Mouse (Mus musculus) intestine, embryonic 15.5 days (tissue): ENCODE data around the gene Cyp46a1. TPM values are rescaled to one million over a fixed set of nuclear protein-coding genes. Genes with fewer than 3 reads are reported as not detected.

Experiments
- ATAC-seq: fragments of 200-750 bp; cut with Nextera tagmentation; 2 replicates; pipeline ENCODE4 v1.8.0; 2017; ENCODE audit warnings: moderate TSS enrichment, moderate library complexity
- H3K27ac ChIP-seq: fragments of 300-500 bp; sonication (generic); 2 replicates; pipeline ENCODE4 v1.5.1; 2015; ENCODE audit warnings: mild to moderate bottlenecking, inconsistent platforms
- H3K27me3 ChIP-seq: fragments of 300-500 bp; sonication (generic); replicated peaks from 2 replicates; pipeline ENCODE4 v1.6.1; 2015; ENCODE audit warnings: inconsistent platforms
- H3K36me3 ChIP-seq: fragments of 300-500 bp; sonication (generic); 2 replicates; pipeline ENCODE4 v1.6.1; 2015; ENCODE audit warnings: inconsistent platforms
- H3K4me1 ChIP-seq: fragments of 300-500 bp; sonication (generic); replicated peaks from 2 replicates; pipeline ENCODE4 v1.6.1; 2015; ENCODE audit warnings: inconsistent platforms
- H3K4me2 ChIP-seq: fragments of 300-500 bp; sonication (generic); replicated peaks from 2 replicates; pipeline ENCODE4 v1.6.1; 2015; ENCODE audit warnings: mild to moderate bottlenecking, inconsistent platforms
- H3K4me3 ChIP-seq: fragments of 300-500 bp; sonication (generic); replicated peaks from 2 replicates; pipeline ENCODE4 v1.5.1; 2015; ENCODE audit warnings: inconsistent platforms
- H3K9ac ChIP-seq: fragments of 300-500 bp; sonication (generic); 2 replicates; pipeline ENCODE4 v1.6.1; 2015; ENCODE audit warnings: inconsistent platforms
- H3K9me3 ChIP-seq: fragments of 300-500 bp; sonication (generic); 2 replicates; pipeline ENCODE4 v1.6.1; 2016; ENCODE audit warnings: inconsistent platforms
- WGBS: fragments of 180-500 bp; shearing (Covaris S2); methylation state at CpG from one replicate; pipeline ENCODE4 v1.1.7; 2015; 5-methylcytosine and 5-hydroxymethylcytosine counted together
- polyA plus RNA-seq: library from polyadenylated mRNA; unstranded; fragments of >200 nt; fragmentation: Nextera tagmentation; extraction: Ambion mirVana; gene quantifications from 2 replicates; pipeline ENCODE4 v1.2.1, GENCODE M21; 2015

Gene Cyp46a1
- 5.3 and 5.4 TPM in 2 replicates for polyA plus RNA-seq

- ATAC-seq: peak; percentile 95
- Histone ChIP-seq H3K36me3 (no peaks in the 10 kb centered on the region), H3K4me2 (peak within 1 kb of the TSS; percentile 95), H3K27ac (peak within 1 kb of the TSS; percentile 62), H3K4me3 (peak within 1 kb of the TSS; percentile 70), H3K4me1 (peaks cover 11% of the 10 kb centered on the region), H3K9me3 (no peaks in the 10 kb centered on the region), H3K9ac (peak within 1 kb of the TSS; percentile 69), H3K27me3 (peaks cover 16% of the 10 kb centered on the region; the same call in 1 of the 2 replicates)
- WGBS: under 1% methylated on average over 50 of the region's 56 CpGs
Observed at GRCm38 (mm10) chr12:108333895-108334445, at the start of gene Cyp46a1. TSS of gene Cyp46a1 (plus strand) at chr12:108334381.

- Histone ChIP-seq H3K27ac (no peak overlapping the region), H3K27me3 (no peaks in the 10 kb centered on the region), H3K9ac (no peak overlapping the region), H3K4me2 (no peak overlapping the region), H3K36me3 (no peaks in the 10 kb centered on the region), H3K4me1 (peaks cover 11% of the 10 kb centered on the region), H3K4me3 (no peak overlapping the region), H3K9me3 (no peaks in the 10 kb centered on the region)
- ATAC-seq: no peak
- WGBS: 45% methylated on average over 14 of the region's 14 CpGs
Observed at GRCm38 (mm10) chr12:108284455-108285224, 49.5 kb upstream of the Cyp46a1 start.

GRCm38 (mm10) chr12:108285225-108286011, 48.8 kb upstream of the Cyp46a1 start:
- no peak overlapping the region for H3K27ac ChIP-seq
- no peaks in the 10 kb centered on the region for H3K9me3 ChIP-seq
- H3K27me3 ChIP-seq: no peaks in the 10 kb centered on the region
- no peak overlapping the region for H3K4me3 ChIP-seq
- ATAC-seq: peak; percentile 35; the same call in 1 of the 2 replicates
- WGBS: 31% methylated on average over 11 of the region's 11 CpGs
- H3K36me3 ChIP-seq: no peaks in the 10 kb centered on the region
- H3K9ac ChIP-seq: 0 out of 2 replicates have a peak overlapping the region, but pooled peaks have one; percentile 2
- H3K4me2 ChIP-seq: no peak overlapping the region
- H3K4me1 ChIP-seq: peaks cover 11% of the 10 kb centered on the region

DNA sequence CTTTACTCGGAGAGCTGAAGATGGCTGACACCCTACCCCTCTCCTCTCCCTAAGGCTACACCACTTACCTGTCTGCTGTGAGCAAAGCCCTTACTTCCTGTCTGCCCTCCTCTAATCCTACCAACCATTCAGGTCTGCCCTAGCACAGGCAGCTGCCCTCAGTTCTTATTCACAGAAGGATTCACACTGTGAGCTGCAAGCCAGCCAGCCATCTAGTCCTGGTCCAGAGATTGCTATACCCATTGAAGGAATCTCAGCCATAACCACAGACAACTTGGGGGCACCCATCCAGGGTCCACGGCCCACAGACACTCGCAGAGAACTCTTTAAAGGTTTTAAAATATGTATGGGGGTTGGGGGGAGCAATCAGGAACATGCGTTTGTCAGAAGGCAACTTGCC, 47.8 kb upstream of the Cyp46a1 start:
- H3K9me3 ChIP-seq: no peaks in the 10 kb centered on the region
- no peak overlapping the region for H3K4me2 ChIP-seq
- H3K27me3 ChIP-seq: no peaks in the 10 kb centered on the region
- no peak overlapping the region for H3K9ac ChIP-seq
- H3K4me1 ChIP-seq: peaks cover 11% of the 10 kb centered on the region
- no peak overlapping the region for H3K27ac ChIP-seq
- 81% methylated on average over 4 of the region's 4 CpGs for WGBS
- no peak for ATAC-seq
- no peaks in the 10 kb centered on the region for H3K36me3 ChIP-seq
- H3K4me3 ChIP-seq: no peak overlapping the region

DNA sequence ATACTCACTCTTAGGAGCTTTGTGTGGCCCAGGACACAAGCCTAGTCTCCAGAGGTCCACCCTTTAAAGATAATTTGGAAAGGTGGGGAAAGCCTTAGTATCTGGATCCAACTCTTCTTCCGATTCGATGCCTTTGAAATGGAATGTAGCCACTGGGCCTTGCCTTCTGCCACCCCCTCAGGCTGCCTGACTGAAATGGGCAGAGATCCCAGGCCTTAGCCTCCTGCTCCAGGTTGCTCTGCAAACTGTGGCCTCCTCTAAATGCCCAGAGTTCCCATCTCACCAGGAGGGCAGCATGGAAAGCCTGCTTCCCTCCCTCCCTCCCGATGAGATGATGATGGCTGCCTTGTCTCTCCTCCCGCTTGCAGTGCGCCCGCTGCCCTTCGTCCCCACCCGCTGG, 47.2 kb upstream of the Cyp46a1 start:
- H3K9ac ChIP-seq: no peak overlapping the region
- no peak overlapping the region for H3K4me3 ChIP-seq
- no peaks in the 10 kb centered on the region for H3K9me3 ChIP-seq
- no peaks in the 10 kb centered on the region for H3K36me3 ChIP-seq
- H3K4me2 ChIP-seq: no peak overlapping the region
- ATAC-seq: no peak
- H3K27me3 ChIP-seq: no peaks in the 10 kb centered on the region
- H3K4me1 ChIP-seq: peaks cover 11% of the 10 kb centered on the region
- 95% methylated on average over 8 of the region's 8 CpGs for WGBS
- no peak overlapping the region for H3K27ac ChIP-seq

DNA sequence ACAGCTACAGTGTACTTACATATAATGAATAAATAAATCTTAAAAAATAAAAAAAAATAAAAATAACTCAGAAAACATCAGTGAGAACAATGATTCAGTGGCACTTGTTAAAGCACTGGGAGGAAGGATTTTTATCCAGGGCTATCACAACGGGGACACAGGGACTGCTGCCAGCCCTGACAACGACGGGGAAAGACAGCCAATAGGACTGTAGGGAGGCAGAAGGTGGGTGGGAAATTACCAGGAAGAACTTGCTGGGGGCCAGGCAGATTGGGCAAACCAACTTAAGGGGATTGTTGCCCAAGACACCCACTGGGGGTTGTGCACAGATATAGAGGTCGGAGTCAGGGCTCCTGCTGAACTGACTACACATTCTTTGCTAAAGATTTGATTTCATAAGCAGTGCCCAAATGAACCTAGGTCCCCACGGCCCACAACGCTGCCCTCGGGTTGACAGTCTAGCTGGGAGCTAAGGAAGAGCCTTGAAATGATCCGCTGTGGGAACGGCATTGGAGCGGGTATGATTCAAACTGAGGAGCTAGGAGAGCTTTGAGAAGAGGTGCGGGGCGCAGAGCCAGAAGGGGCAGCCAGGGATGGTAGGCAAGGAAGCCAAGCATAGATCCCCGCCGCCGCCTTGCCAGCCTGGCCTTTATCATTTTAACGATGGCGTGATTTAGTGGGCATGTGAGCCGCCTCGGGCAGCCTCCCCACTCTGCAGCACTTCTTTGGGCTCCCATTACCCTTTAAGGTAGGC, 45.9 kb upstream of the Cyp46a1 start:
- Histone ChIP-seq H3K4me3 (no peak overlapping the region), H3K4me2 (no peak overlapping the region), H3K4me1 (peaks cover 20% of the 10 kb centered on the region), H3K9ac (no peak overlapping the region), H3K27ac (no peak overlapping the region), H3K9me3 (no peaks in the 10 kb centered on the region), H3K27me3 (no peaks in the 10 kb centered on the region), H3K36me3 (no peaks in the 10 kb centered on the region)
- ATAC-seq: no peak
- 75% methylated on average over 19 of the region's 19 CpGs for WGBS

- peaks cover 9% of the 10 kb centered on the region; the same call in 1 of the 2 replicates for H3K4me1 ChIP-seq
- 0 out of 2 replicates have a peak, but pooled peaks cover 3% of the 10 kb centered on the region for H3K27me3 ChIP-seq
- peak; percentile 65 for ATAC-seq
- no peak overlapping the region for H3K4me3 ChIP-seq
- H3K36me3 ChIP-seq: no peaks in the 10 kb centered on the region
- WGBS: 27% methylated on average over 9 of the region's 9 CpGs
- H3K27ac ChIP-seq: no peak overlapping the region
- no peaks in the 10 kb centered on the region for H3K9me3 ChIP-seq
- no peak overlapping the region for H3K9ac ChIP-seq
- peak overlapping the region; percentile 37 for H3K4me2 ChIP-seq
Observed at GRCm38 (mm10) chr12:108292419-108292818, 41.8 kb upstream of the Cyp46a1 start.

DNA sequence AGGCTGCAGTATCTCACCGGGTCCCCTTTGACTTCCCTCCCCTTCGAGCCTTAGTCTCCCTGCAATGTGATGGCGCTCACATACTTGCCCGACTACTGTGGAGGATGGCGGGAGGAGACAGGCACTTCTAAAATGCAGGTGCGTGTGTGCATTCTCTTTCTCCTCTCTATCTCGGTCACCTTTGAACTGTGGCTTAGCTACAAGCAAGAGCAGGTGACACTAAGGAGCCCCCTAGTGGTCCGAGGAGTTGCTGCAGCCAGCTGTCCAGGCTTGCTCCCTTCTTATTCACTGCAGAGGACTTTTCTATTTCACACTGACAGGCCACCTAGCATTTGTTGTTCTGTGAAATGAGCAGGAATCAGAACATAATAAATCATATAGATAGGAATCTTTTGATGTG, 41.2 kb upstream of the Cyp46a1 start:
- no peaks in the 10 kb centered on the region for H3K9me3 ChIP-seq
- no peaks in the 10 kb centered on the region for H3K36me3 ChIP-seq
- H3K4me3 ChIP-seq: no peak overlapping the region
- H3K4me2 ChIP-seq: peak overlapping the region; percentile 37
- peaks cover 9% of the 10 kb centered on the region; the same call in 1 of the 2 replicates for H3K4me1 ChIP-seq
- H3K9ac ChIP-seq: no peak overlapping the region
- ATAC-seq: peak; percentile 84
- 0 out of 2 replicates have a peak, but pooled peaks cover 3% of the 10 kb centered on the region for H3K27me3 ChIP-seq
- 6% methylated on average over 8 of the region's 8 CpGs for WGBS
- H3K27ac ChIP-seq: no peak overlapping the region

- Histone ChIP-seq H3K36me3 (no peaks in the 10 kb centered on the region), H3K4me3 (no peak overlapping the region), H3K27me3 (0 out of 2 replicates have a peak, but pooled peaks cover 3% of the 10 kb centered on the region), H3K4me2 (no peak overlapping the region), H3K27ac (no peak overlapping the region), H3K4me1 (peaks cover 9% of the 10 kb centered on the region; the same call in 1 of the 2 replicates), H3K9me3 (no peaks in the 10 kb centered on the region), H3K9ac (no peak overlapping the region)
- ATAC-seq: no peak
- 60% methylated on average over 3 of the region's 3 CpGs for WGBS
Observed at GRCm38 (mm10) chr12:108294620-108295019, 39.6 kb upstream of the Cyp46a1 start.

- no peak overlapping the region for H3K27ac ChIP-seq
- WGBS: 78% methylated on average over 6 of the region's 6 CpGs
Observed at GRCm38 (mm10) chr12:108297033-108297432, 37.1 kb upstream of the Cyp46a1 start.

DNA sequence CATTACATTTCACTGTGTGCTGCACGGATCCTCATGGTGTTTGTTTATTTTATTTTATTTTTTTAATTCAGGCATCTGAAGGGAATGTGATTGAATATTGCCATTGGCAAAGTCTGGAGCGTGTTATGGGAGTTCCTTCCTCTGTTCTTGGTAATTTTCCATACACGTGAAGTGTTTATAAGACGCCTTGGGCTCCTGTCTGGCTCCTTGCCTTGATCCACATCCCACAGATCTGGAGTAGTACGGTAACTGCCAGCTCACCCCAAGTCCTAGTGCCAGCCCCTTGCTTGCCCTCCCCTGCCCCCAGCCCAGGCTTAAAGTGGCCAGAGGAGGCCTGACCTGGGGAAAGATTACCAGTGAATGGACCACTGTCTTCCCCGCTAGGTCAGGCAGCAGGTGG, 33.2 kb upstream of the Cyp46a1 start:
- Histone ChIP-seq H3K9me3 (no peaks in the 10 kb centered on the region), H3K4me1 (peaks cover 5% of the 10 kb centered on the region), H3K27me3 (peaks cover 10% of the 10 kb centered on the region; the same call in 1 of the 2 replicates), H3K27ac (peak overlapping the region; percentile 14; the same call in 1 of the 2 replicates), H3K4me3 (no peak overlapping the region), H3K36me3 (no peaks in the 10 kb centered on the region), H3K4me2 (no peak overlapping the region), H3K9ac (no peak overlapping the region)
- WGBS: 67% methylated on average over 6 of the region's 6 CpGs
- no peak for ATAC-seq

More at GRCm38 (mm10) chr12:108297033-108297432, 37.1 kb upstream of the Cyp46a1 start:
- Histone ChIP-seq H3K36me3 (no peaks in the 10 kb centered on the region), H3K4me2 (no peak overlapping the region), H3K27me3 (0 out of 2 replicates have a peak, but pooled peaks cover 3% of the 10 kb centered on the region), H3K4me1 (peaks cover 9% of the 10 kb centered on the region; the same call in 1 of the 2 replicates), H3K4me3 (no peak overlapping the region), H3K9me3 (no peaks in the 10 kb centered on the region), H3K9ac (no peak overlapping the region)
- no peak for ATAC-seq
